ENCODE assay signal across 13 mouse cellular contexts in the genomic region with DNA sequence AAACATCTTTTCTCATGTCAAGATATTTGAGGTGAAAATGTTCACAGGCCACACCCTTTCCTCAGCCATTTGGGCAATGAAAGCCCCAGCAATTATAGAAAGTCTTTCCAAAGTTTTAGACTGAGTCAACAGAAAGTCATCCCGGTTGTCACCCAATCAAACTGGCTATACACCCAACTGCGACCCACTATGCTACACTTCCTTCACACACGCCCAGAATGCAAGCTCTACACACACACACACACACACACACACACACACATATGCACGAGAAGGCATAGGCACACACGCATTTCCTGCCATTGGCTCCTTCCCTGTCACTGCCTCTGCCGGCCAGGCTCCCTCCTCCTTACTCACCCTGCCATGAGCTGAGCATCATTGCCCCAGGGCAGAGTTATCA.
"Had no signal": no experiment of that assay in that cellular context is flagged by ENCODE, and none has a peak within 500 bp of the region (broad histone marks: within the 10 kb centered on the region; RNA-seq: fewer than 3 reads in every experiment).

No protein-coding gene starts in this region.

- H3K4me3 ChIP-seq: liver, embryonic 15.5 days; midbrain, embryonic 12.5 days had no signal

- ATAC-seq: lung, postnatal 0 days had no signal

- H3K27ac ChIP-seq: liver, embryonic 15.5 days; midbrain, embryonic 12.5 days had no signal

- DNase-seq: kidney, adult 9 months; kidney, postnatal 10 days; kidney, postnatal 4 days; left cerebral cortex, postnatal 4 days; lung, adult 2 months; lung, postnatal 36 days; right cerebral cortex, postnatal 4 days; spleen, adult 18-20 months; thymus, adult 18-20 months; thymus, postnatal 36 days had no signal
